Mouse (Mus musculus): Measurements from ENCODE around the gene Olfr1502.
"Not testable (repeated sequence)": the region's sequence is repeated elsewhere in the genome, so short reads cannot be mapped to it uniquely, and the experiment has no call there.

The Olfr1502 gene

DNA sequence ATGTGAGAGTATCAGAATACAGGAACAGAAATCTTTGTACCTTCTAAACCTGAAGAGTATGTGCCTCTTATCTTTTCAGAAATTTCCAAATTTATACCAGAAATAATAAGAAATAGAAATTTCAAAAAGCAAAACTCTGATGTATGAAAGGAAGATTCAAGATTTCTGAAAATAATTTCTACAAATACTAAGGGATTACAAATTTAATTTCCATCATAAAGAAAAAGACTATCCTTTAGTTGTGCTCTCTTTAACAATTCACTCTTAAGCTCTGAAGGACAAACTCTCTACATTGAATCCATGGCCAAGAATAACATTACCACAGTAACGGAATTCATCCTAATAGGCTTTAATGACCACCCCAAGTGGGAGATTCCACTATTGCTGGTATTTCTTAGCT is at the start of gene Olfr1502:
Olfr1502 (plus strand) TSS at position 301 of the 400 bp plus-strand sequence.
- no peak for DNase-seq (ENCODE audit: low spot score in 2 of 2)

DNA sequence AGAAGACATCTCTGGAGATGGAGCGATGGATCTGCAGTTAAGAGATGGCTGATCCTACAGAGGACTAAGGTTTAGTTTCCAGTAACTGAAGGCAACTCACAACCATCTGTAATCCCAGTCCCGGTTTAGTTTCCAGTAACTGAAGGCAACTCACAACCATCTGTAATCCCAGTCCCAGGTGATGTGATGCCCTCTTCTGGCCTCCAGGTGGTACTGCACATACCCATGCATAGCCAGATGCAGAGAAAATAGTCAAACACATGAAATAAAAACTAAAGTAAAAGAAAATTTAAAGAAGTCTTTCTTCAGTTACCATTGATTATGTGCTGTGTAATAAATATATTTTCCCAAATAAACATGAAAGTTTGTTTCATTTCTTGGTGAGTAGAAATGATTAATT is 48.8 kb upstream of the Olfr1502 start:
- DNase-seq (ENCODE audit: low spot score in 2 of 2), result no peak

DNA sequence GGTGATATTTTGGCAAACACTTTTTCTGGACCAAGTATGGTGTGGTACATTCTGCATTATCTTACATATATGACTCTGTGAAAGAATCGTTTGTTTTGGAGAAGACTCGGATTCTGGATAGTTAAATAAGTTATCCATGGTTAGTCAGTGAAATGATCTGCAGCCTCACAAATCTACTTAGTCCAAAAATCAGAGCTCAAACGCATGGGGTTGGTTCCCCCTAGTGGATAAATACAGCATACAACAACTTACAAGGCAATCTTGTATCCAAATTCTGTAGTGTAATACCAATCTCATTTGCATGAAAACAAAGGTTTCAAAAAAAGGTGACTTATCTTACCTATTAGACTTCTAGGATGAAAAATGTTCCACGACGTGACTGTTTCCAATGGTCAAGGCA is 42.8 kb upstream of the Olfr1502 start:
- DNase-seq (ENCODE audit: low spot score in 2 of 2), result no peak

- DNase-seq (ENCODE audit: low spot score in 2 of 2), result no peak
These were observed 42.2 kb upstream of the Olfr1502 start, which contains the start of gene Olfr1499 for GRCm38 (mm10) chr19:13819347-13819746. Gene Olfr1499 (minus strand): TSS chr19:13819447.

DNA sequence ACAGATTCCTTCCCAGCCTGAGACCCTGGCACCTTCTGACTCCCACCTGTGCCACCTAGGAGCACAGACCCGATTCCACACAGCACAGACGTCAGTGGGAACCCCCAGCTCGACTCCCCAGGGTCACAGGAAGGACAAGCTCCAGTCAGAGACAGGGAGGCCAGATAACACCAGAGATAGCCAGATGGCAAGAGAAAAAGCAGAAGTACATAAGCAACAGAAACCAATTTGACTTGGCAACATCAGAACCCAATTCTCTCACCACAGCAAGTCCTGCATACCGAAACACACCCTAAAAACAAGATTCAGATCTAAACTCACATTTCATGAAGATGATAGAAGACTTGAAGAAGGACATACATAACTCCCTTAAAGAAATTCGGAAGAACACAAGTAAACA is 40.7 kb upstream of the Olfr1502 start:
- no peak for DNase-seq (ENCODE audit: low spot score in 2 of 2)

GRCm38 (mm10) chr19:13828447-13828846 is 33.1 kb upstream of the Olfr1502 start:
- no peak for DNase-seq (ENCODE audit: low spot score in 2 of 2)

- DNase-seq (ENCODE audit: low spot score in 2 of 2), result no peak
These were observed 31.2 kb upstream of the Olfr1502 start, which contains the start of gene Olfr1500 for GRCm38 (mm10) chr19:13830388-13830787. Gene Olfr1500 (minus strand): TSS chr19:13830488.

- not testable (repeated sequence) for DNase-seq (ENCODE audit: low spot score in 2 of 2)
These were observed 11.0 kb upstream of the Olfr1502 start, which contains the start of gene Olfr1501 for GRCm38 (mm10) chr19:13850592-13850991. Gene Olfr1501 (minus strand): TSS chr19:13850692.

DNA sequence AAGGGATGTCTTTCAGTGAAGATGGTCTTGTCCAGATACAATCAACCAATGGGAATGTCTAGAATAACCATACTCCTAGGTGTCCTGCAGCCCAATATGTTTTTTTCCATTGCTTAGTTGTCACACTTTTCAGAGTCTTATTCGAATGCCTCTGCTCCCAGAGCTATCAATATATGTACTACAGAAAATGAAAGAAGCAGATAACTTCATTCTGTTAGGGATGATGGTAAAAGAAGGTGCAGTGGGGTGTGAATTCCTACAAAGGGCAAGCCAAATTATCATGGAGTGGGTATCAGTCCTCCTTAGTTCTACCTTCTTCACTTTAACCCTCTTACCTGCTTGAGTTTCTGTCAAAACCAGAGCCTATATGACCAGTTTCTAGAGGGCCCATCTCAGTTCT is 36.2 kb downstream of the Olfr1502 start, which contains the start of gene Olfr1504:
Olfr1504 (minus strand) TSS at position 101 of the 400 bp plus-strand sequence.
- no peak for DNase-seq (ENCODE audit: low spot score in 2 of 2)

All from spleen, postnatal 36 days (tissue).